Mouse (Mus musculus) ZHBTc4 (cell line): Measurements from ENCODE around the gene Osbpl10.
"Not testable (repeated sequence)": the region's sequence is repeated elsewhere in the genome, so short reads cannot be mapped to it uniquely, and the experiment has no call there.

Source experiments
- DNase-seq: peaks from one replicate; pipeline ENCODE4 v3.0.0-alpha.2; 2011; ENCODE audit warnings: low read depth, low spot score

The Osbpl10 gene

DNA sequence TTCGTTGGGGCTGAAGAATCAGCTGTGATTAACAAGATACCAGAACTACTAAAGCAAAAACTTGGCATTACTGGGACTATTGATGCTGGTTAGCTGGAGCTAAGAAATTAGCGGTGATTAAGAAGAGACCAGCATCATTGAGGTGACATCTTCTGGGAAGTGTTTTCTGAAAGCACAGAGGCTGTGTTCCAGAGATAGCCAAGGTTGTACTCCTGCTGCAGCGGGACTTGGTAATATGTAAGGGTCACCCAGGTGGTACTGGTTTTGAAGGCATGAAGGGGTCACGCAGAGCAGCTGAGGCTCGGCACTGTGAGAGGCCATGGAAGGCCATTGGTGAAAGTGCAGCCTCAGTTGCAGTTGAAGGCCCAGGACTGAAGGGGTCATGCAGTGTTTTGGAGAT lies 294.1 kb downstream of the Osbpl10 start:
- not testable (repeated sequence) for DNase-seq

DNA sequence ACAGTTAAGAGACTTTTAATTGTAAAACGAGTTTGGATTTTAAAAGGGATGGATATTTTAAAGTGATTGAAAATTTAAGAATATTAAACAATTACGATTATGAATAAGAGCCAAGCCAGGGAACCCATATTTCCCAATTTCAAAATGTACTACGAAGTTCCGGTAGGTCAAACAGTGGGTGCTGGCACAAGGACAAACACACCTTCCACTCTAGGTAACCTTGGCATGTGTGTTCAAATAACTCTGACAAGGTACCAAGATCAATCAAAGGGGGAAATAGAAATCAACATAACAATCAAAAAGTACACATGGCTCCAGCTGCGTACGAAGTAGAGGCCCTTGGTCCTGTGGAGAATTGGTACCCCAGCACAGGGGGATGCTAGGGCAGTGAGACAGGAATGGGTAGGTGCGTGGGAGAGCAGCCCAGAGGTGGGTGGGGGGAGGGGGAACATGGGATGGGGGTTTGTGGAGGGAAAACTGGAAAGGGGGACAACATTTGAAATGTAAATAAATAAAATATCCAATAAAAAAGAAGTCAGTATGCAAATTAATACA lies 294.8 kb downstream of the Osbpl10 start:
- DNase-seq: no peak

DNA sequence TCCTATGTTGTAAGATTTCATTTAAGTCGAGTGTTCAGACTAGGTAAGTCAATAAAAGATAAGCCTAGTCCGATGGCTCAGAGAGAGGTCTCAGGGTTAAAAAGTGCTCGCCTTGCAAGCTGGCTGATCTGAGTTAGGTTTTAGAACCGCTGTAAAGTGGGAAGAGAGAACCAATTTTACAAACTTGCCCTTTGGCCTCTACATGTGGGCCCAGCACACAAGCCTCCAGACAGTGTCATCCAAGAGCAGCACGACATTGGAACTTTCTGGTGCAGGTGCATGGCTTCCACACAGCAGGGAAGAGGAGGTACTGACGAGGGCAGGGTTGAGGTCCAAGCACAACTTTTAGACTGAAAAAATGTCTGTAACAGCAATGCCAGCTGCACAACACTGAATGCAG lies 296.4 kb downstream of the Osbpl10 start:
- no peak for DNase-seq

DNA sequence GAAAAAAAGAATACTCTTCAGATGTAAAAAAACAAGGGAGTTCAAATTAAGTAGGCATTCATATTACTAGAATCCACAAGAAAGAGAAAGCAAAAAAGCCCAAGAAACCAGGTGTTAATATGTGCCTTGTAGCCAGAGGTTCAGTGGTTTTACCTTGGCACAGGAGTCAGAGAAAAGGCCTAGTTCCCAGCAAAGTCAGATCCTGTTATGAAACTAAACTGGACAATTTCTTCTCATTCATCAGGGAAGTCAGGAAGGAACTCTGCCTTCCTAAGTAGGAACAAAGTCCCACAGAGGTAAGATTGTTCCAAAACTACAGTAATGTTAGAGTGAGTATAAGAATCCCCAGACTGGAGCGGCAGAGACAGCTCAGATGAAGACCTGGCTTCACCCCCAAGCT lies 300.3 kb downstream of the Osbpl10 start:
- DNase-seq: no peak
